In the genomic region with DNA sequence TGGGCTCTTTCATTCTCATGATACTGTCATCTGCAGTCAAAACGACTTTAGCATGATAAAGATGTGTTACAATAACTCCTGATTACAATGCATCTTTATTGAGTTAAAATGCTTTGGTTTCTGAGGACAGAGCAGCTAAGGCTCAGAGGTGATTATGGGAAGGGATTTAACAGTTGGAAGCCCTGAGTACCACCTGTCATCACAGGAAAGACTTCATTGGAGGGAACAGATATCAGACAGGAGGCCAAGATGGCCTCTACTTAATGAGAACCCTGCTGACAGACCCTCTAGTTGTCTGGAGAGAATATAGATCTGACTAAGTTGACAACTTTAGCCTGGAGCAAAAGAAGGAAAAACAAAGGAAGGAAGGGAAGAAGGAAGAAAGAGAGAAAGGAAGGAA, we compare ENCODE assay signal across 22 mouse cellular contexts.
"Had no signal": no experiment of that assay in that cellular context is flagged by ENCODE, and none has a peak within 500 bp of the region (broad histone marks: within the 10 kb centered on the region; RNA-seq: fewer than 3 reads in every experiment).

No protein-coding gene starts in this region.

- ATAC-seq: liver, postnatal 0 days; lung, postnatal 0 days had no signal

- H3K4me2 ChIP-seq: limb, embryonic 12.5 days; limb, embryonic 15.5 days; liver, embryonic 11.5 days; lung, embryonic 14.5 days; neural tube, embryonic 12.5 days; neural tube, embryonic 15.5 days had no signal

- DNase-seq: kidney, adult 18-20 months; kidney, adult 9 months; kidney, postnatal 14 days; kidney, postnatal 4 days; left cerebral cortex, postnatal 4 days; liver, postnatal 0 days; lung, embryonic 14.5 days; right cerebral cortex, adult 18-20 months; right cerebral cortex, postnatal 14 days; right cerebral cortex, postnatal 4 days; thymus, adult 2 months; thymus, postnatal 14 days; thymus, postnatal 4 days had no signal

- H3K36me3 ChIP-seq: limb, embryonic 12.5 days; limb, embryonic 15.5 days; neural tube, embryonic 12.5 days; neural tube, embryonic 15.5 days had no signal

- H3K9me3 ChIP-seq: limb, embryonic 12.5 days; limb, embryonic 15.5 days; neural tube, embryonic 12.5 days; neural tube, embryonic 15.5 days had no signal

- H3K27me3 ChIP-seq: limb, embryonic 12.5 days; limb, embryonic 15.5 days; neural tube, embryonic 12.5 days; neural tube, embryonic 15.5 days had no signal

- H3K4me3 ChIP-seq: limb, embryonic 12.5 days; limb, embryonic 15.5 days; neural tube, embryonic 12.5 days; neural tube, embryonic 15.5 days had no signal

- H3K4me1 ChIP-seq: limb, embryonic 15.5 days; neural tube, embryonic 12.5 days; neural tube, embryonic 15.5 days had no signal

- H3K9ac ChIP-seq: limb, embryonic 12.5 days; limb, embryonic 15.5 days; liver, embryonic 14.5 days; liver, postnatal 0 days; lung, embryonic 14.5 days; neural tube, embryonic 12.5 days; neural tube, embryonic 15.5 days had no signal

- H3K27ac ChIP-seq: limb, embryonic 12.5 days; limb, embryonic 15.5 days; liver, embryonic 14.5 days; macrophage; neural tube, embryonic 12.5 days; neural tube, embryonic 15.5 days; stomach, postnatal 0 days had no signal
